In genomic region chr19:42001253-42001980, GRCm38 (mm10) we compare ENCODE assay signal across 12 mouse cellular contexts. TPM values are rescaled to one million over a fixed set of nuclear protein-coding genes. Genes with fewer than 3 reads are reported as not detected.
DNase-seq lines count a peak whose midpoint lies in the region; ATAC-seq and TF ChIP-seq lines count a peak whose summit lies in the region.
"Had no signal": no experiment of that assay in that cellular context is flagged by ENCODE, and none has a peak within 500 bp of the region (broad histone marks: within the 10 kb centered on the region; RNA-seq: fewer than 3 reads in every experiment).

No protein-coding gene starts in this region.

- TF ChIP-seq CTCF in kidney, postnatal 0 days (IDR thresholded peaks at IDR 0.05; ENCODE audit: low read depth): no peak
- peak; percentile 11; the same call in 1 of the 2 replicates for TF ChIP-seq CTCF in liver, embryonic 14.5 days (IDR thresholded peaks at IDR 0.05; ENCODE audit: low read depth)

- DNase-seq in embryonic facial prominence, embryonic 10.5 days (ENCODE audit: low spot score): no peak
- DNase-seq in kidney, postnatal 0 days (ENCODE audit: low spot score): no peak
- no peak for DNase-seq in kidney, postnatal 4 days
- DNase-seq in liver, embryonic 14.5 days (ENCODE audit: low read depth in 3 of 3, low spot score in 3 of 3): no peak
- DNase-seq: adrenal gland, adult 8-10 months; cerebellum, adult 9-11 months had no signal

- ATAC-seq in embryonic facial prominence, embryonic 12.5 days (ENCODE audit: insufficient number of reproducible peaks, insufficient read depth, low FRiP score, low TSS enrichment): no peak
- peak; percentile 18; the same call in 1 of the 2 replicates for ATAC-seq in kidney, postnatal 0 days (replicated peaks; ENCODE audit: low FRiP score, low read depth)
- ATAC-seq in liver, embryonic 14.5 days (ENCODE audit: insufficient read depth): no peak
- no peak for ATAC-seq in stomach, embryonic 14.5 days (ENCODE audit: insufficient number of reproducible peaks, insufficient read depth, low FRiP score, low read depth)
- no peak for ATAC-seq in CD4-positive, CD25-positive, alpha-beta regulatory T cell, adult 4 months
- ATAC-seq in megakaryocyte-erythroid progenitor cell, adult 5-6 weeks (replicated peaks; ENCODE audit: low FRiP score, low TSS enrichment, poor library complexity, severe bottlenecking): no peak

- peak overlapping the region; percentile 63 for H3K27ac ChIP-seq in embryonic facial prominence, embryonic 12.5 days
- no peak overlapping the region for H3K27ac ChIP-seq in embryonic facial prominence, embryonic 10.5 days (replicated peaks)
- H3K27ac ChIP-seq in kidney, postnatal 0 days: peak overlapping the region; percentile 47
- H3K27ac ChIP-seq in liver, embryonic 14.5 days: no peak overlapping the region
- H3K27ac ChIP-seq in stomach, embryonic 14.5 days (ENCODE audit: low read length): peak overlapping the region; percentile 82

- H3K9me3 ChIP-seq in embryonic facial prominence, embryonic 12.5 days: no peaks in the 10 kb centered on the region
- H3K9me3 ChIP-seq in embryonic facial prominence, embryonic 10.5 days: no peaks in the 10 kb centered on the region
- no peaks in the 10 kb centered on the region for H3K9me3 ChIP-seq in kidney, postnatal 0 days (replicated peaks; ENCODE audit: low read length)
- H3K9me3 ChIP-seq in liver, embryonic 14.5 days (ENCODE audit: control insufficient read depth, low read length): no peaks in the 10 kb centered on the region
- no peaks in the 10 kb centered on the region for H3K9me3 ChIP-seq in stomach, embryonic 14.5 days (ENCODE audit: control insufficient read depth, low read depth, low read length)

- H3K4me1 ChIP-seq in embryonic facial prominence, embryonic 12.5 days: peaks cover 34% of the 10 kb centered on the region
- peaks cover 38% of the 10 kb centered on the region for H3K4me1 ChIP-seq in embryonic facial prominence, embryonic 10.5 days
- H3K4me1 ChIP-seq in kidney, postnatal 0 days (replicated peaks; ENCODE audit: insufficient read depth, low read length): peaks cover 40% of the 10 kb centered on the region
- peaks cover 0 to 21% of the 10 kb centered on the region in 2 experiments; a peak in 2 of 4 replicates for H3K4me1 ChIP-seq in liver, embryonic 14.5 days (replicated peaks; ENCODE audit: control insufficient read depth in 2 of 2, insufficient read depth in 2 of 2, low read length in 1 of 2)
- H3K4me1 ChIP-seq in stomach, embryonic 14.5 days (ENCODE audit: control insufficient read depth, insufficient read depth, low read length): peaks cover 32% of the 10 kb centered on the region

- H3K27me3 ChIP-seq in embryonic facial prominence, embryonic 12.5 days: no peaks in the 10 kb centered on the region
- H3K27me3 ChIP-seq in embryonic facial prominence, embryonic 10.5 days (replicated peaks; ENCODE audit: low read depth, poor library complexity, severe bottlenecking): no peaks in the 10 kb centered on the region
- H3K27me3 ChIP-seq in kidney, postnatal 0 days (ENCODE audit: insufficient read depth, low read length): no peaks in the 10 kb centered on the region
- H3K27me3 ChIP-seq in liver, embryonic 14.5 days (ENCODE audit: control insufficient read depth, insufficient read depth, low read length): no peaks in the 10 kb centered on the region
- no peaks in the 10 kb centered on the region for H3K27me3 ChIP-seq in stomach, embryonic 14.5 days (ENCODE audit: control insufficient read depth, insufficient read depth, low read length)

- no peaks in the 10 kb centered on the region for H3K36me3 ChIP-seq in embryonic facial prominence, embryonic 12.5 days
- no peaks in the 10 kb centered on the region for H3K36me3 ChIP-seq in embryonic facial prominence, embryonic 10.5 days (replicated peaks)
- no peaks in the 10 kb centered on the region for H3K36me3 ChIP-seq in kidney, postnatal 0 days (ENCODE audit: insufficient read depth, low read length)
- no peaks in the 10 kb centered on the region for H3K36me3 ChIP-seq in liver, embryonic 14.5 days (replicated peaks; ENCODE audit: control insufficient read depth, insufficient read depth, low read depth)
- no peaks in the 10 kb centered on the region for H3K36me3 ChIP-seq in stomach, embryonic 14.5 days (ENCODE audit: control insufficient read depth, insufficient read depth, low read length)

- H3K4me2 ChIP-seq in embryonic facial prominence, embryonic 12.5 days (replicated peaks): no peak overlapping the region
- H3K4me2 ChIP-seq in kidney, postnatal 0 days (ENCODE audit: low read length): no peak overlapping the region
- no peak overlapping the region for H3K4me2 ChIP-seq in liver, embryonic 14.5 days (ENCODE audit: low read depth)
- H3K4me2 ChIP-seq in stomach, embryonic 14.5 days (replicated peaks; ENCODE audit: low read depth, low read length): no peak overlapping the region

- H3K4me3 ChIP-seq in embryonic facial prominence, embryonic 12.5 days: no peak overlapping the region
- H3K4me3 ChIP-seq in embryonic facial prominence, embryonic 10.5 days: no peak overlapping the region
- H3K4me3 ChIP-seq in kidney, postnatal 0 days (replicated peaks; ENCODE audit: low read depth, low read length): no peak overlapping the region
- H3K4me3 ChIP-seq in liver, embryonic 14.5 days (ENCODE audit: insufficient read depth in 1 of 2, low read depth in 2 of 2, low read length in 2 of 2): no peak overlapping the region
- no peak overlapping the region for H3K4me3 ChIP-seq in stomach, embryonic 14.5 days (ENCODE audit: low read depth, low read length)

- no peak for TF ChIP-seq EP300 in liver, embryonic 14.5 days (IDR thresholded peaks at IDR 0.05; ENCODE audit: low read depth)

- no peak overlapping the region for H3K9ac ChIP-seq in embryonic facial prominence, embryonic 12.5 days
- H3K9ac ChIP-seq in kidney, postnatal 0 days (ENCODE audit: low read depth, low read length): no peak overlapping the region
- H3K9ac ChIP-seq in liver, embryonic 14.5 days (replicated peaks): no peak overlapping the region
- H3K9ac ChIP-seq in stomach, embryonic 14.5 days (replicated peaks; ENCODE audit: low read depth, low read length): no peak overlapping the region

- 90% methylated on average over 12 of the region's 12 CpGs for WGBS in embryonic facial prominence, embryonic 12.5 days
- WGBS in embryonic facial prominence, embryonic 10.5 days: 93% methylated on average over 12 of the region's 12 CpGs
- WGBS in kidney, postnatal 0 days: 85% methylated on average over 12 of the region's 12 CpGs
- 58% methylated on average over 12 of the region's 12 CpGs for WGBS in liver, embryonic 14.5 days (ENCODE audit: insufficient replicate concordance)
- 88% methylated on average over 12 of the region's 12 CpGs for WGBS in stomach, embryonic 14.5 days

RNA-seq across cellular contexts. Expression of gene Ubtd1, which starts 19.9 kb away (rescaled TPM):
- polyA plus RNA-seq in embryonic facial prominence, embryonic 12.5 days (2016; fragmentation: Nextera tagmentation; extraction: Ambion mirVana): 20.3 and 20.5 TPM in 2 replicates
- 13.2 and 13.5 TPM in 2 replicates for polyA plus RNA-seq in embryonic facial prominence, embryonic 10.5 days (2016; fragmentation: Nextera tagmentation; extraction: Ambion mirVana)
- 31.8 and 36.6 TPM in 2 replicates for polyA plus RNA-seq in kidney, postnatal 0 days (2015; fragmentation: Nextera tagmentation; extraction: Ambion mirVana)
- polyA plus RNA-seq in liver, embryonic 14.5 days (2012; rRNA removed): 4.2 and 4.4 TPM in 2 replicates
- polyA plus RNA-seq in liver, embryonic 14.5 days (2014; fragmentation: Nextera tagmentation; extraction: Ambion mirVana): 1.9 and 2.0 TPM in 2 replicates
- polyA plus RNA-seq in stomach, embryonic 14.5 days (2014; fragmentation: Nextera tagmentation; extraction: Ambion mirVana): 10.4 and 10.8 TPM in 2 replicates
- polyA plus RNA-seq in CD4-positive, CD25-positive, alpha-beta regulatory T cell, adult 4 months (2017; shearing (Covaris generic)): 1 to 10 TPM; 3.7 to 4.1 TPM
- 2.3 and 4.8 TPM in 2 replicates for total RNA-seq in megakaryocyte-erythroid progenitor cell, adult 5-6 weeks (2014; fragmentation: Nextera tagmentation)
- total RNA-seq in megakaryocyte-erythroid progenitor cell, adult 5-6 weeks (2017): 1.9 TPM in 1 of 2 replicates, not detected in the other

RNA-seq across cellular contexts. Expression of gene Mms19, which starts 20.5 kb away (rescaled TPM):
- 41.5 and 41.7 TPM in 2 replicates for polyA plus RNA-seq in embryonic facial prominence, embryonic 12.5 days (2016; fragmentation: Nextera tagmentation; extraction: Ambion mirVana)
- 43.1 and 45.0 TPM in 2 replicates for polyA plus RNA-seq in embryonic facial prominence, embryonic 10.5 days (2016; fragmentation: Nextera tagmentation; extraction: Ambion mirVana)
- 23.3 and 26.1 TPM in 2 replicates for polyA plus RNA-seq in kidney, postnatal 0 days (2015; fragmentation: Nextera tagmentation; extraction: Ambion mirVana)
- 18.2 and 18.5 TPM in 2 replicates for polyA plus RNA-seq in liver, embryonic 14.5 days (2012; rRNA removed)
- 10.4 and 10.8 TPM in 2 replicates for polyA plus RNA-seq in liver, embryonic 14.5 days (2014; fragmentation: Nextera tagmentation; extraction: Ambion mirVana)
- 37.6 and 44.1 TPM in 2 replicates for polyA plus RNA-seq in stomach, embryonic 14.5 days (2014; fragmentation: Nextera tagmentation; extraction: Ambion mirVana)
- polyA plus RNA-seq in CD4-positive, CD25-positive, alpha-beta regulatory T cell, adult 4 months (2017; shearing (Covaris generic)): 100 to 1,000 TPM in 1 of 2 experiments, 10 to 100 TPM in 1; 78.1 to 104 TPM
- 25.6 and 39.6 TPM in 2 replicates for total RNA-seq in megakaryocyte-erythroid progenitor cell, adult 5-6 weeks (2014; fragmentation: Nextera tagmentation)
- total RNA-seq in megakaryocyte-erythroid progenitor cell, adult 5-6 weeks (2017): 15.5 and 17.7 TPM in 2 replicates

RNA-seq across cellular contexts. Expression of gene Ankrd2, which starts 34.4 kb away (rescaled TPM):
- 0.24 and 0.27 TPM in 2 replicates for polyA plus RNA-seq in embryonic facial prominence, embryonic 12.5 days (2016; fragmentation: Nextera tagmentation; extraction: Ambion mirVana)
- polyA plus RNA-seq in embryonic facial prominence, embryonic 10.5 days (2016; fragmentation: Nextera tagmentation; extraction: Ambion mirVana): 0.22 TPM in 1 of 2 replicates, not detected in the other
- polyA plus RNA-seq in kidney, postnatal 0 days (2015; fragmentation: Nextera tagmentation; extraction: Ambion mirVana): 0.11 and 0.13 TPM in 2 replicates
- 0.08 TPM in 1 of 2 replicates, not detected in the other for polyA plus RNA-seq in liver, embryonic 14.5 days (2012; rRNA removed)
- not detected in 2 replicates for polyA plus RNA-seq in liver, embryonic 14.5 days (2014; fragmentation: Nextera tagmentation; extraction: Ambion mirVana)
- 0.30 TPM in 1 of 2 replicates, not detected in the other for polyA plus RNA-seq in stomach, embryonic 14.5 days (2014; fragmentation: Nextera tagmentation; extraction: Ambion mirVana)
- polyA plus RNA-seq in CD4-positive, CD25-positive, alpha-beta regulatory T cell, adult 4 months (2017; shearing (Covaris generic)): not detected
- total RNA-seq in megakaryocyte-erythroid progenitor cell, adult 5-6 weeks (2014; fragmentation: Nextera tagmentation): not detected in 2 replicates
- total RNA-seq in megakaryocyte-erythroid progenitor cell, adult 5-6 weeks (2017): not detected in 2 replicates
- polyA plus RNA-seq: heart, embryonic 14.5 days; large intestine, adult 2 months had no signal

RNA-seq across cellular contexts. Expression of gene Hoga1, which starts 44.0 kb away (rescaled TPM):
- 1.3 and 1.9 TPM in 2 replicates for polyA plus RNA-seq in embryonic facial prominence, embryonic 12.5 days (2016; fragmentation: Nextera tagmentation; extraction: Ambion mirVana)
- polyA plus RNA-seq in embryonic facial prominence, embryonic 10.5 days (2016; fragmentation: Nextera tagmentation; extraction: Ambion mirVana): 1.1 and 1.3 TPM in 2 replicates
- 97.6 and 110 TPM in 2 replicates for polyA plus RNA-seq in kidney, postnatal 0 days (2015; fragmentation: Nextera tagmentation; extraction: Ambion mirVana)
- 22.1 and 25.8 TPM in 2 replicates for polyA plus RNA-seq in liver, embryonic 14.5 days (2012; rRNA removed)
- polyA plus RNA-seq in liver, embryonic 14.5 days (2014; fragmentation: Nextera tagmentation; extraction: Ambion mirVana): 30.4 and 36.8 TPM in 2 replicates
- 1.7 and 1.9 TPM in 2 replicates for polyA plus RNA-seq in stomach, embryonic 14.5 days (2014; fragmentation: Nextera tagmentation; extraction: Ambion mirVana)
- polyA plus RNA-seq in CD4-positive, CD25-positive, alpha-beta regulatory T cell, adult 4 months (2017; shearing (Covaris generic)): not detected
- total RNA-seq in megakaryocyte-erythroid progenitor cell, adult 5-6 weeks (2014; fragmentation: Nextera tagmentation): not detected in 2 replicates
- total RNA-seq in megakaryocyte-erythroid progenitor cell, adult 5-6 weeks (2017): not detected in 2 replicates

RNA-seq across cellular contexts. Expression of gene 4933411K16Rik, which starts 50.6 kb away (rescaled TPM):
- not detected in 2 replicates for polyA plus RNA-seq in embryonic facial prominence, embryonic 12.5 days (2016; fragmentation: Nextera tagmentation; extraction: Ambion mirVana)
- polyA plus RNA-seq in embryonic facial prominence, embryonic 10.5 days (2016; fragmentation: Nextera tagmentation; extraction: Ambion mirVana): 0.17 TPM in 1 of 2 replicates, not detected in the other
- 0.34 and 0.38 TPM in 2 replicates for polyA plus RNA-seq in kidney, postnatal 0 days (2015; fragmentation: Nextera tagmentation; extraction: Ambion mirVana)
- polyA plus RNA-seq in liver, embryonic 14.5 days (2012; rRNA removed): 0.92 and 1.1 TPM in 2 replicates
- polyA plus RNA-seq in liver, embryonic 14.5 days (2014; fragmentation: Nextera tagmentation; extraction: Ambion mirVana): not detected in 2 replicates
- polyA plus RNA-seq in stomach, embryonic 14.5 days (2014; fragmentation: Nextera tagmentation; extraction: Ambion mirVana): 0.24 TPM in 1 of 2 replicates, not detected in the other
- not detected for polyA plus RNA-seq in CD4-positive, CD25-positive, alpha-beta regulatory T cell, adult 4 months (2017; shearing (Covaris generic))
- total RNA-seq in megakaryocyte-erythroid progenitor cell, adult 5-6 weeks (2014; fragmentation: Nextera tagmentation): not detected in 2 replicates
- not detected in 2 replicates for total RNA-seq in megakaryocyte-erythroid progenitor cell, adult 5-6 weeks (2017)
- polyA plus RNA-seq: heart, embryonic 14.5 days had no signal

Comparison
In these comparisons a context has a peak if more than half of its experiments do, and no peak if none do; other contexts are left out.
1. H3K27ac ChIP-seq: peak in embryonic facial prominence, embryonic 12.5 days (single experiment), kidney, postnatal 0 days (single experiment) and stomach, embryonic 14.5 days (single experiment); none in embryonic facial prominence, embryonic 10.5 days (single experiment) and liver, embryonic 14.5 days (single experiment).